Mouse (Mus musculus) neutrophil, adult 83 days (primary cell): ENCODE results near the gene Olfr346. TPM values are rescaled to one million over a fixed set of nuclear protein-coding genes. Genes with fewer than 3 reads are reported as not detected.

ENCODE experiments used
- total RNA-seq, 2 experiments: library from RNA; stranded (reverse); gene quantifications; one replicate each; pipeline ENCODE4 v1.2.4; 2023

Gene Olfr346
- not detected for total RNA-seq

DNA sequence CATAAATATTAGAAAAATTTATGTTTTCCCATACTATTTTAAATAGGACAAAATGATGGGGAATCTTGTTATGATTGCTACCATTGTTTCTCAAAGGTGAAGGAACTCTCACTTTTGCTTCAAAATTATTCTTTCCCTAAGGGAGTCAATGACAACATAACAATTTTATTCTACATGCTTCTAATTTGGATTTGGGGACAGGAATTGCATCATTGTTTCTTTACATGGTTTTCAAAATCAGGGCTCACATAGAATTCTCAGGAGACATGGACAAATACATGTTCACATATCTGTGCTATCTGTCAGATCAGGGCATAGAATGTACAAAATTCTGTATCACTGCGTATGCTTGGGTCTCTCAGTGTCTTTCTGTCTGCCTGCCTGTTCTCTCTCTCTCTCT lies at the start of gene Olfr346:
Gene Olfr346, plus strand, starts transcription at position 301 of the 400 bp plus-strand sequence.

GRCm38 (mm10) chr2:36639741-36640140 lies 45.8 kb upstream of the Olfr346 start, which contains the start of gene Olfr345:
Gene Olfr345 (plus strand): TSS chr2:36640041.

GRCm38 (mm10) chr2:36731602-36732001 lies 46.0 kb downstream of the Olfr346 start, which contains the start of gene Olfr347:
Gene Olfr347 (plus strand): TSS chr2:36731902.

Other genes with a start within 250 kb of the Olfr346 start
- not detected for gene Olfr340, start 233.2 kb upstream of the Olfr346 start, total RNA-seq
- gene Olfr341, start 203.3 kb upstream of the Olfr346 start, total RNA-seq, result not detected
- not detected for gene Olfr342, start 160.8 kb upstream of the Olfr346 start, total RNA-seq
- gene Olfr344, start 119.1 kb upstream of the Olfr346 start, total RNA-seq, result not detected
- gene Olfr345, start 45.7 kb upstream of the Olfr346 start, total RNA-seq, result not detected
- not detected for gene Olfr347, start 46.1 kb downstream of the Olfr346 start, total RNA-seq
- not detected for gene Olfr348, start 98.5 kb downstream of the Olfr346 start, total RNA-seq
- not detected for gene Olfr50, start 104.8 kb downstream of the Olfr346 start, total RNA-seq
- not detected for gene Olfr3, start 131.2 kb downstream of the Olfr346 start, total RNA-seq
- not detected for gene Olfr350, start 160.5 kb downstream of the Olfr346 start, total RNA-seq
- not detected for gene Olfr351, start 176.9 kb downstream of the Olfr346 start, total RNA-seq
- gene Olfr352, start 182.7 kb downstream of the Olfr346 start, total RNA-seq, result not detected
- not detected for gene Olfr353, start 207.1 kb downstream of the Olfr346 start, total RNA-seq
- not detected for gene Olfr354, start 219.9 kb downstream of the Olfr346 start, total RNA-seq
- gene Olfr355, start 243.1 kb downstream of the Olfr346 start, total RNA-seq, result not detected